Mouse (Mus musculus) heart, postnatal 0 days (tissue): ENCODE data around the gene Olfr153.

ENCODE experiments used
- CTCF ChIP-seq: IDR thresholded peaks from 2 replicates; pipeline ENCODE4 v1.5.1; 2016; ENCODE audit warnings: antibody characterized with exemption, control low read depth, low read depth
- EP300 ChIP-seq: IDR thresholded peaks from 2 replicates; pipeline ENCODE4 v1.6.1; 2016; ENCODE audit warnings: antibody characterized with exemption, low read depth

DNA sequence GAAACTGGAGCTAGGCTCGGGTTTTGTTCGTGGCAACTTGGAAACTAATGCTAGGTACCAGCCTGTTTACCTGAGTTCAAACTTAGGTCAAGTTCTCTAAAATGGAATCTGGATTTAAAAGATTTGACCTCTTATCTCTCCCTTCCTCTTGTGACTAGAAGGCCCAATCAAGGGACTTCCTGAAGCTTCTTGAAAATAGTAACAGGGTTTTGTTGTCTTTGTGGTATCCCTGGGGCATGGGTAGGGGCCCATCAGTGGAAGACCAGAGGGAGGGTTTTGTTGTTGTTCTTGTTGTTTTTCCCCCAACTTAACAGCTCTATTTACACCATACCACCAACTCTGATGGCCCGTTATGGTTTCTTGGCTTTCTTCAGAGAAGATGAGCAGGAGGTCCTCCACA is 15.0 kb upstream of the Olfr153 start:
- TF ChIP-seq CTCF (no peak), EP300 (no peak)
